Mouse (Mus musculus) retina, embryonic 14.5 days (tissue): ENCODE results near the gene Dcaf1.
A peak's percentile ranks its signal among the peaks of the same experiment; 100 is the strongest.

Experiments
- DNase-seq: peaks from one replicate; pipeline ENCODE4 v3.0.0-alpha.2; 2015; ENCODE audit warnings: low spot score

Dcaf1 gene

GRCm38 (mm10) chr9:106821618-106822380 is at the start of gene Dcaf1:
Gene Dcaf1 (plus strand): TSS chr9:106821874.
- peak; percentile 99 for DNase-seq

DNA sequence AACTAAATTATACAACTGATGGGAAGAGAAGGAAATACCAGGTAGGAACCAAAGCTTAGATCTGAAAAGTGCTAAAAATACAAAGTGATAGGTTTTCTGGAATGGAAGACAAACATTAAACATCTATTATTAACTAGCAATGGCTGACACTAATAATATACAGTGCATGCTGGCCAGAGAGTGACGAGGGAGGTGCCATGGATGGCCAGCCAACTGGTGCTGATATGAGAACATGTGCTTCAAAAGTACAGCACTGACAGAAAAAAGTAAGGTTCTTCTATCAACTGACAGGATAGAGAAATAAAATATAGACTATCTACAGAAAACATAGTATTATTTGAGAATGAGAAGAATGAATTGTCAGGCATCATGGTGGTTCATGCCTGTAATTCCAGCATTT is 45.6 kb upstream of the Dcaf1 start:
- DNase-seq, result no peak

DNA sequence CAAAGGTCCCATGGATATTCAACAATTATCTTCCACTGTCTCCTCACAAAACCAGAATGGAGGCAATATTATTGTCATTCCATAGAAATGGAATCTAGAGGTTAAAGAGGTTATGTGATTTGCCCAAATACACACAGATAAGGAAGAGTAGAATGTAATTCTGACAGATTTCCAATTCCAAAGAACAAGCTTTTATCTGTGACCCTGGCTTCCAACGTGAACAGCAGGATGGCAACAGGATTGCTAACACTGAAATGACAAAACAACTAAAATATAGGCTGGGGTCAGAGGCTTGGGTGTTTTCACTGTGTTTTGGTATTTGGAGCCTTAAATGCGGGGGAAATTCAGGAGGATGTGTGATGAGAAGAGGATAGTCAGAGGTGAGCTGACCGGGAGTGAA is 44.3 kb upstream of the Dcaf1 start:
- no peak for DNase-seq

DNA sequence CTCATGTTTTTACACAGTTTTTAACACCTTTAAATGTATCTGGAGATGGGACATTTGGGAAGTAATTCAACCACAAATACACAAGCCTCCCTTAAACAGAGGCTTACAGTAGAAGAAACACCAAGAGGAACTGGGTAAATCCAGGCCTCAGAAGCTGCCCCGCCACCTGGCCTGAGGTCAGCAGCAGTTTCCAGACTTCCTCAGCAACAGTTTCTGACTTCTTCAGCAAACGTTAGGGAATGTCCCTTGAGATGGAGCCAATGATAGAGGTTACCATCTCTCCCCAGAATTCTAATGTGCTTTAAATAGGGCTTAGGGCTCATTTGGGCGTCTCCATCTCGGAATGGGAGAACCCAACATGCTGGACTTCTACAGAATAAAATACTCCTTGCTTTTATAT is 43.4 kb upstream of the Dcaf1 start:
- DNase-seq, result no peak

GRCm38 (mm10) chr9:106780086-106780485 is 41.6 kb upstream of the Dcaf1 start:
- no peak for DNase-seq

DNA sequence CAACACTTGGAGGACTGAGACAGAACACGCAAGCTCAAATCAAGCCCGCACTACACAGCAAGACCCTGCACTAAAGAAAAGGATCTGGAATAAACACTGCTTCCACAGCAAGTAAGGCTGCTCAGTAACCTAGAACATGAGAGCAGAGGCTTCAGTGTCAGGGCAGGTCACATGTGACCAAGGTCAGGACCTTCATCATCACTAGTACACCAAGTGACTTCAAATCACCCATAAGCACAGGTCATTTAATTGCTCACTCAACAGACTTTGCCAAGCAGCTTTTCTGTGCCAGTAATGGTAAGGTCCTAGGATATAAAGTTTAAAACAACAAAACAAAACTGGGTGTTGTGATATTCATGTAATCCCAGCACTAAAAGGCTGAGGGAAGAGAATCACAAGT is 38.1 kb upstream of the Dcaf1 start:
- DNase-seq, result no peak

DNA sequence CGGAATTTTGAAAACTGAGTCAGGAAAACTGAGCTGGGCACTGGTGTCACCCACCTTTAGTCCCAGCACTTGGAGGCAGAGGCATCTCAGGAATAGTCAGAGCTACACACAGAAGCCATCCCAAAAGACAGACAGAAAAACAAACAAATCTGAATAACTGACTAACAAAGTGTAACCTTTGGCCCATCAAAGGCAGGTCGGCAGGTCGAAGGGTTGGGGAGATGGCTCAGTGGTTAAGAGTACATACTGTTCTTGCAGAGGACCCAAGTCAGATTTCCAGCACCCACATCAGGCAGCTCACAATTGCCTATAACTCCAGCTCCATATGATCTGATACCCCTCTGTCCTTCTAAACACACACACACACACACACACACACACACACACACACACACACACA is 36.5 kb upstream of the Dcaf1 start:
- DNase-seq, result no peak

GRCm38 (mm10) chr9:106787979-106788811 is 33.5 kb upstream of the Dcaf1 start:
- DNase-seq, result peak; percentile 34

DNA sequence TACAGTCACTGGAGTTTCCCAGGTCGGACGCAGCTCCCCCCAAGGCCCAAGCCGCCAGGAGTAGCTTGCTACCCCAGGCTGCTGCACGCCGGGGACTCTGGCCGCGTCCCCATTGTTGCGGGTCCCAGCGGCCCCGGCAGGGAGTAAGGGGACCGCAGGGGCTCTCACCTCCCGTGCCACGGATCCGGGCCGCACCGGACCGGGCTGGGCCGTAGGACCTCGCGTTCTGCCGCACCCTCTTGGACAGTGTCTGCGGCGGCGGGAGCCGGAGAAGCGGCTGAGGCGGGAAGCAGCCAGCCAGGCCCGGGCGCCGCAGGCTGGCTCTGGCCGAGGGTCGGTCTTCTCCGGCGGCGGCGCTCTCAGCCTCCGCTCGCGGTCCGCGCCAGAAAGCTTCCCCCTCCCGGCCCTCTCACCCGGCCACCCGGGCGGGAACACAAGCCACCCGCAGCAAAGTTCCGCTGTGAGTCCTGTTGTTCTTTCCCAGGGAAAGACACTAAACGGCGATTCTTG is 32.8 kb upstream of the Dcaf1 start, which contains the start of gene Rad54l2:
Gene Rad54l2, minus strand, starts transcription at position 383 of the 510 bp plus-strand sequence.
- DNase-seq, result peak; percentile 90

GRCm38 (mm10) chr9:106789363-106789762 is 32.3 kb upstream of the Dcaf1 start:
- no peak for DNase-seq

DNA sequence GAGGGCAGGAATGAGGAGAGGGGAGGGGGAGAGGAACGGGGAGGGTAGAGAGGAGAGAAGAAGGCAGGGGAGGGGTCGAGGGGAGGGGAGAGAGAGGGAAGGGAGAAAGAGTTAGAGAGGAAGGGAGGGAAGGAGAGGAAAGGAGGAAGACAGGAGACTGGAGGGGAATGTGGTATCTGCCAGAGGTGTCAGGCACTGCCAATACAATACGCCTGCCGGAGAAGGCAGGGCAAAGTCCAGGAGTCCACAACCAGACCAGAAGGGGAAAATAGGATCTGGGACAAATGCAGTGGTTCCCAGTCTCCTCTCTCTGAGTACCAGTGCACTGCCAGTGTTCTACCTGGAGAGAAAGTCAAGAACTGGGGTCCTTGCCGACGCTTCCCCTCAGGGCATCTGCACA is 30.8 kb upstream of the Dcaf1 start:
- DNase-seq, result no peak

DNA sequence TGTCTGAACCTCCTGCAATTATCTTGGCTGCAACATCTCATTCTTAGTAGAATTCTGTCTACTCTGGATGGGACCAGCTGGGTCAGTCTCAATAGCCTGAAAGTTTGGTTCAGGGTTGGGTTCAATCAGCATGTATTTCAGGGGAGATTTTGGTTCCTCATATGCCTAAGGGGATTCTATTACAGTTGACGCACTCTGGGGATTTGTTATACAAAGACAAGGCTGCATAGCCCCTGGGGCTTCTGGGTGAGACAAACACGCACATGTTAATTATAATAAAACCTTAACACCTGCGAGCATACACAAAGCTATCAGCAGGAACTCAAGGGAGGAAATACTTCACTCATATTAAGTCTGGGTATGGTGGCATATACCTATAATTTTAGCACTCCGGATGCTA is 15.2 kb upstream of the Dcaf1 start:
- no peak for DNase-seq

GRCm38 (mm10) chr9:106818191-106818590 is 3.5 kb upstream of the Dcaf1 start:
- no peak for DNase-seq

GRCm38 (mm10) chr9:106819201-106819600 is 2.5 kb upstream of the Dcaf1 start:
- peak; percentile 49 for DNase-seq

DNA sequence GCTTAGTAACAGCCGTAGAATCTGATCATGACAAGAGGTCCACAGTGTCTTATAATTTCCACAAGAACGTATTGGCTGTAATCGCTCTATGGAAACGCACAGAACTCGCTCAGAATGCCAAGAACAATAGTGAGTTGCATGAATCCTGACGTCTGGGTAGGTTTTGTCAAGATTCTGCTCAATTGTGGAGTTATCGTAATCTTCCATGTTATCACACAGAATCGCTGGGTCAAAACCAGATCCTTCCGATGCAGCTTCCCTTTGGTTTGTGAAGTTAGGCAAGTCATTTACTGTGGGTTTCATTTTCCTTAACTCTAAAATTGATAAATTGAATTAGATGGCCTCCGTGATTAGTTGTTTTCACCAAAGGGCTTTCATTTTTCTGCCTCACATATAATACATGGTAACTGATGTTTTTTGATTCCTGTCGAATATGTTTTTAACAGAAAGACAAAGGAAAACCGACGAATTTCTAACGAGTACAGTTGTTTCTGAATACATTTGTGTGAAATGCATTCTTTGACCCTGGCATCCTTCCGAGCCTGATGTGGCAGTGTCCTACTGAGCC is 540 bp upstream of the Dcaf1 start:
- DNase-seq, result peak; percentile 5

- peak; percentile 80 for DNase-seq
These were observed 869 bp downstream of the Dcaf1 start for GRCm38 (mm10) chr9:106822381-106823104.

DNA sequence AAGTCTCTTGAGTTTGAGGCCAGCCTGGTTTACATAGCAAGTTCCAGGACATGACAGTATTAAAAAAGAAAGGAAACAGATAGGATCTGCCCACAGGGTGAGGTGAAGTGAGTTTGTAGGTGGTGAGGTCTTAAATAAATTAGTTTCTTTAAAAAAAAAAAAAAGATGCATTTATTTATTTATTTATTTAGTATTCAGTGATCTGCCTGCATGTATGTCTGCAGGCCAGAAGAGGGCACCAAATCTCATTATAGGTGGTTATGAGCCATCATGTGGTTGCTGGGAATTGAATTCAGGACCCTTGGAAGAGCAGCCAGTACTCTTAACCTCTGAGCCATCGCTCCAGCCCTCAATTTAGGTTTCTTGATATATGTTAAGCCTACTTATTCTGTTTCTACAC is 18.9 kb downstream of the Dcaf1 start:
- DNase-seq, result no peak

- DNase-seq, result no peak
These were observed 21.1 kb downstream of the Dcaf1 start for GRCm38 (mm10) chr9:106842800-106843199.

GRCm38 (mm10) chr9:106856664-106857063 is 35.0 kb downstream of the Dcaf1 start:
- no peak for DNase-seq

GRCm38 (mm10) chr9:106858036-106858435 is 36.4 kb downstream of the Dcaf1 start:
- no peak for DNase-seq

DNA sequence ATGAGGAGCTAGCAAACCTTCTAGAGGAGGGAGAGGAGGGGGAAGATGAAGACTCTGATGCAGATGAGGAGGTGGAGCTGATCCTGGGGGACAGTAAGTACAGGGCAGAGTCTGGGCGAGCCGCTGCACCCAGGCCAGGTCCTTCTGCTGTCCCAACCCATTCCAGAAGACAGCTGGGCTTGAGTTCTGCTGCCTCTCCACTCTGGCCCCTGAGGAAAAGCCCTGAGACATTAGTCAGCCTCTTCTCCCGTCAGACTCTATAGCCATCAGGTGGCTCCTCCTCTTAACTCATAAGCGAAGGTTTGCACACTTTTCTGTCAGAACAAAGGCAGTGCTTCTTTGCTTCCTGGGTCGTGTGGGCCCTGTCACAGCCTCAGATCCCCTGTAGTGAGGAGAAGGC is 52.5 kb downstream of the Dcaf1 start:
- DNase-seq, result no peak

- DNase-seq, result no peak
These were observed 55.0 kb downstream of the Dcaf1 start for GRCm38 (mm10) chr9:106876666-106877065.
